25 mouse cellular contexts compared by ENCODE assay signal in the genomic region with DNA sequence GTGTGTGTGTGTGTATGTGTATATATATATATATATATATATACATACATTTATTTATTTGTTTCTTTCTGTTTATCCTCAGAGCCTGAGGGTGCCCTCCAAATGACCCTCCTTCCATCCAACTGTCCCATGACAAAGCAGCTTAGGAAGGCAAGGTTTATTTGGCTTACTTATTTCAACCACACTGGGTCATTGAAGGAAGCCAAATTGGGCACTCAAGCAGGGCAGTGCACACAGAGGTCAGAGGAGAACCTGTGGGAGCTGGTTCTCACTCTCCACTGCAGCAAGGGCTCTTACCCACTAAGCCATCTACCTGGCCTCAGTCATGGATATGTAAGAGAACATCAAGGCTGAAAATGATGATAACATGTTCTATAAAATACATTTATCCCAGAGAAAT. TPM values are rescaled to one million over a fixed set of nuclear protein-coding genes. Genes with fewer than 3 reads are reported as not detected.
DNase-seq lines count a peak whose midpoint lies in the region; ATAC-seq lines count a peak whose summit lies in the region.
"Had no signal": no experiment of that assay in that cellular context is flagged by ENCODE, and none has a peak within 500 bp of the region (broad histone marks: within the 10 kb centered on the region; RNA-seq: fewer than 3 reads in every experiment).

No protein-coding gene starts in this region.

- peak; percentile 59 for DNase-seq in kidney, adult 11 months
- DNase-seq in kidney, adult 18-20 months: no peak
- peak; percentile 59 to 63 for DNase-seq in kidney, adult 8-10 months
- peak; percentile 21 for DNase-seq in kidney, postnatal 14 days
- DNase-seq in kidney, postnatal 10 days: no peak
- no peak for DNase-seq in spleen, adult 18-20 months
- DNase-seq: adrenal gland, adult 8-10 months; adrenal gland, postnatal 14 days; adrenal gland, postnatal 36 days; B cell, adult 2 months; cerebellum, adult 11-12 months; cerebellum, adult 8-10 months; cerebellum, postnatal 14 days; cerebellum, postnatal 36 days; embryo, embryonic 11 days had no signal

- H3K4me2 ChIP-seq in kidney, embryonic 16.5 days (replicated peaks; ENCODE audit: low read depth, low read length): no peak overlapping the region
- H3K4me2 ChIP-seq: embryonic facial prominence, embryonic 13.5 days; embryonic facial prominence, embryonic 15.5 days; forebrain, embryonic 12.5 days had no signal

- no peaks in the 10 kb centered on the region for H3K9me3 ChIP-seq in kidney, embryonic 16.5 days (ENCODE audit: low read length)
- H3K9me3 ChIP-seq: embryonic facial prominence, embryonic 15.5 days had no signal

- H3K9ac ChIP-seq in kidney, embryonic 16.5 days (replicated peaks; ENCODE audit: low read length): no peak overlapping the region
- H3K9ac ChIP-seq: embryonic facial prominence, embryonic 13.5 days; embryonic facial prominence, embryonic 15.5 days; forebrain, embryonic 12.5 days had no signal

- no peaks in the 10 kb centered on the region for H3K36me3 ChIP-seq in kidney, embryonic 16.5 days (ENCODE audit: insufficient read depth, low read length)
- H3K36me3 ChIP-seq: embryonic facial prominence, embryonic 13.5 days; embryonic facial prominence, embryonic 15.5 days; forebrain, embryonic 10.5 days; forebrain, embryonic 12.5 days had no signal

- H3K4me1 ChIP-seq in kidney, embryonic 16.5 days (ENCODE audit: insufficient read depth, low read length): peaks cover 28% of the 10 kb centered on the region

- no peaks in the 10 kb centered on the region for H3K27me3 ChIP-seq in kidney, embryonic 16.5 days (ENCODE audit: insufficient read depth, low read length)
- H3K27me3 ChIP-seq: CH12.LX; forebrain, embryonic 12.5 days; Patski had no signal

- no peak overlapping the region for H3K27ac ChIP-seq in kidney, embryonic 16.5 days (ENCODE audit: low read length)
- H3K27ac ChIP-seq: embryonic facial prominence, embryonic 13.5 days; embryonic facial prominence, embryonic 15.5 days; forebrain, embryonic 10.5 days; forebrain, embryonic 12.5 days had no signal

- ATAC-seq in kidney, embryonic 16.5 days (ENCODE audit: low FRiP score, low TSS enrichment): no peak
- ATAC-seq: activated CD4-positive, CD25-positive, alpha-beta regulatory T cell, adult 4 months; CD4-positive, CD25-positive, alpha-beta regulatory T cell, adult 4 months; forebrain, embryonic 14.5 days; Patski had no signal

- H3K4me3 ChIP-seq in kidney, embryonic 16.5 days (ENCODE audit: low read length): no peak overlapping the region
- H3K4me3 ChIP-seq: embryonic facial prominence, embryonic 13.5 days; embryonic facial prominence, embryonic 15.5 days; forebrain, embryonic 12.5 days had no signal

RNA-seq across cellular contexts. Expression of gene Nup210, which starts 1.9 kb away (rescaled TPM):
- polyA plus RNA-seq in kidney, embryonic 16.5 days (2015; fragmentation: Nextera tagmentation; extraction: Ambion mirVana): 26.4 and 29.4 TPM in 2 replicates

RNA-seq across cellular contexts. Expression of gene Hdac11, which starts 37.9 kb away (rescaled TPM):
- 15.5 and 15.7 TPM in 2 replicates for polyA plus RNA-seq in kidney, embryonic 16.5 days (2015; fragmentation: Nextera tagmentation; extraction: Ambion mirVana)

Comparison
In these comparisons a context has a peak if more than half of its experiments do, and no peak if none do; other contexts are left out.
1. DNase-seq: peak in kidney, adult 11 months (single experiment), kidney, adult 8-10 months (2 of 2) and kidney, postnatal 14 days (single experiment); none in kidney, adult 18-20 months (single experiment), kidney, postnatal 10 days (single experiment) and spleen, adult 18-20 months (0 of 2).